8 mouse cellular contexts compared by ENCODE assay signal in genomic region chr10:81483983-81484382, GRCm38 (mm10). TPM values are rescaled to one million over a fixed set of nuclear protein-coding genes. Genes with fewer than 3 reads are reported as not detected.
DNase-seq lines count a peak whose midpoint lies in the region; ATAC-seq and TF ChIP-seq lines count a peak whose summit lies in the region.

No protein-coding gene starts in this region.

- H3K9ac ChIP-seq in hindbrain, embryonic 12.5 days: no peak overlapping the region

- peaks cover 49% of the 10 kb centered on the region for H3K4me1 ChIP-seq in hindbrain, embryonic 10.5 days (replicated peaks)
- peaks cover 40% of the 10 kb centered on the region for H3K4me1 ChIP-seq in hindbrain, embryonic 12.5 days
- H3K4me1 ChIP-seq in bone marrow macrophage, adult 2 months (ENCODE audit: control insufficient read depth, insufficient read depth, low read length): no peaks in the 10 kb centered on the region

- no peak overlapping the region for H3K4me3 ChIP-seq in hindbrain, embryonic 10.5 days
- no peak overlapping the region for H3K4me3 ChIP-seq in hindbrain, embryonic 12.5 days
- no peak overlapping the region for H3K4me3 ChIP-seq in bone marrow macrophage, adult 2 months (ENCODE audit: insufficient read depth, low read length)

- no peak overlapping the region for H3K4me2 ChIP-seq in hindbrain, embryonic 12.5 days (replicated peaks)

- no peak for ATAC-seq in hindbrain, embryonic 12.5 days (ENCODE audit: low FRiP score)
- ATAC-seq in granulocyte monocyte progenitor cell, adult 5-6 weeks (replicated peaks; ENCODE audit: poor library complexity, severe bottlenecking): peak; percentile 66

- H3K36me3 ChIP-seq in hindbrain, embryonic 10.5 days: peaks cover 32% of the 10 kb centered on the region
- H3K36me3 ChIP-seq in hindbrain, embryonic 12.5 days: peaks cover 32% of the 10 kb centered on the region

- DNase-seq in hindbrain, embryonic 10.5 days (ENCODE audit: low spot score): peak; percentile 58
- peak; percentile 82 for DNase-seq in A20 (ENCODE audit: low read depth, low spot score)
- peak; percentile 80 for DNase-seq in naive thymus-derived CD4-positive, alpha-beta T cell, adult 2 months (ENCODE audit: low read depth)
- no peak for DNase-seq in heart, postnatal 25 days (ENCODE audit: low spot score)
- no peak for DNase-seq in left cerebral cortex, postnatal 10 days (ENCODE audit: extremely low spot score in 1 of 2, low spot score in 2 of 2)

- H3K27me3 ChIP-seq in hindbrain, embryonic 10.5 days (ENCODE audit: insufficient read depth, poor library complexity, severe bottlenecking): peaks cover 35% of the 10 kb centered on the region
- H3K27me3 ChIP-seq in hindbrain, embryonic 12.5 days: peaks cover 23% of the 10 kb centered on the region

- intact Hi-C loops in heart, postnatal 25 days (cut with DNase I): no loop called here
- intact Hi-C loops in left cerebral cortex, postnatal 10 days (cut with DNase I): no loop called here

- WGBS in hindbrain, embryonic 10.5 days: 21% methylated on average over 9 of the region's 9 CpGs
- 19% methylated on average over 9 of the region's 9 CpGs for WGBS in hindbrain, embryonic 12.5 days

- no peaks in the 10 kb centered on the region for H3K9me3 ChIP-seq in hindbrain, embryonic 10.5 days
- no peaks in the 10 kb centered on the region for H3K9me3 ChIP-seq in hindbrain, embryonic 12.5 days (replicated peaks)

- TF ChIP-seq POLR2A in bone marrow macrophage, adult 2 months (IDR thresholded peaks at IDR 0.05; ENCODE audit: borderline replicate concordance, low read depth, low read length): no peak

- peak; percentile 49 for TF ChIP-seq CTCF in bone marrow macrophage, adult 2 months (IDR thresholded peaks at IDR 0.05; ENCODE audit: low read depth, low read length)

- no peak overlapping the region for H3K27ac ChIP-seq in hindbrain, embryonic 10.5 days
- no peak overlapping the region for H3K27ac ChIP-seq in hindbrain, embryonic 12.5 days
- no peak overlapping the region for H3K27ac ChIP-seq in bone marrow macrophage, adult 2 months (ENCODE audit: insufficient read depth, low read depth, low read length)

RNA-seq across cellular contexts. Expression of gene Celf5, which starts 1.5 kb away (rescaled TPM):
- polyA plus RNA-seq in hindbrain, embryonic 10.5 days (2016; fragmentation: Nextera tagmentation; extraction: Ambion mirVana): 3.1 and 12.9 TPM in 2 replicates
- 37.1 and 41.3 TPM in 2 replicates for polyA plus RNA-seq in hindbrain, embryonic 12.5 days (2016; fragmentation: Nextera tagmentation; extraction: Ambion mirVana)
- not detected in 2 replicates for polyA plus RNA-seq in bone marrow macrophage, adult 2 months (2012; ENCODE audit: insufficient read depth, insufficient read length, missing spikeins)
- total RNA-seq in granulocyte monocyte progenitor cell, adult 5-6 weeks (2014; fragmentation: Nextera tagmentation): not detected in 2 replicates
- not detected in 2 replicates for total RNA-seq in granulocyte monocyte progenitor cell, adult 5-6 weeks (2017)
- total RNA-seq in heart, postnatal 25 days (2021): under 1 TPM; 0.17 to 0.47 TPM
- total RNA-seq in left cerebral cortex, postnatal 10 days (2021): 100 to 1,000 TPM; 287 to 297 TPM

RNA-seq across cellular contexts. Expression of gene Ncln, which starts 12.2 kb away (rescaled TPM):
- polyA plus RNA-seq in hindbrain, embryonic 10.5 days (2016; fragmentation: Nextera tagmentation; extraction: Ambion mirVana): 87.4 and 92.6 TPM in 2 replicates
- 75.1 and 79.5 TPM in 2 replicates for polyA plus RNA-seq in hindbrain, embryonic 12.5 days (2016; fragmentation: Nextera tagmentation; extraction: Ambion mirVana)
- 37.9 and 40.9 TPM in 2 replicates for polyA plus RNA-seq in bone marrow macrophage, adult 2 months (2012; ENCODE audit: insufficient read depth, insufficient read length, missing spikeins)
- total RNA-seq in granulocyte monocyte progenitor cell, adult 5-6 weeks (2014; fragmentation: Nextera tagmentation): 124 and 140 TPM in 2 replicates
- total RNA-seq in granulocyte monocyte progenitor cell, adult 5-6 weeks (2017): 83.1 and 128 TPM in 2 replicates
- total RNA-seq in heart, postnatal 25 days (2021): 10 to 100 TPM; 65.3 to 65.6 TPM
- total RNA-seq in left cerebral cortex, postnatal 10 days (2021): 100 to 1,000 TPM in 1 of 2 experiments, 10 to 100 TPM in 1; 94.8 to 102 TPM

RNA-seq across cellular contexts. Expression of gene S1pr4, which starts 15.9 kb away (rescaled TPM):
- 0.39 and 0.42 TPM in 2 replicates for polyA plus RNA-seq in hindbrain, embryonic 10.5 days (2016; fragmentation: Nextera tagmentation; extraction: Ambion mirVana)
- 0.52 and 0.65 TPM in 2 replicates for polyA plus RNA-seq in hindbrain, embryonic 12.5 days (2016; fragmentation: Nextera tagmentation; extraction: Ambion mirVana)
- polyA plus RNA-seq in bone marrow macrophage, adult 2 months (2012; ENCODE audit: insufficient read depth, insufficient read length, missing spikeins): 0.46 TPM in 1 of 2 replicates, not detected in the other
- total RNA-seq in granulocyte monocyte progenitor cell, adult 5-6 weeks (2014; fragmentation: Nextera tagmentation): 7.8 and 10.5 TPM in 2 replicates
- 7.0 and 9.2 TPM in 2 replicates for total RNA-seq in granulocyte monocyte progenitor cell, adult 5-6 weeks (2017)
- total RNA-seq in heart, postnatal 25 days (2021): 1 to 10 TPM; 1.0 to 1.1 TPM
- total RNA-seq in left cerebral cortex, postnatal 10 days (2021): under 1 TPM; 0.18 to 0.28 TPM

RNA-seq across cellular contexts. Expression of gene Nfic, which starts 28.5 kb away (rescaled TPM):
- polyA plus RNA-seq in hindbrain, embryonic 10.5 days (2016; fragmentation: Nextera tagmentation; extraction: Ambion mirVana): 10.5 and 16.0 TPM in 2 replicates
- polyA plus RNA-seq in hindbrain, embryonic 12.5 days (2016; fragmentation: Nextera tagmentation; extraction: Ambion mirVana): 30.9 and 31.5 TPM in 2 replicates
- 31.8 and 38.6 TPM in 2 replicates for polyA plus RNA-seq in bone marrow macrophage, adult 2 months (2012; ENCODE audit: insufficient read depth, insufficient read length, missing spikeins)
- 39.6 and 41.7 TPM in 2 replicates for total RNA-seq in granulocyte monocyte progenitor cell, adult 5-6 weeks (2014; fragmentation: Nextera tagmentation)
- 5.3 and 10.5 TPM in 2 replicates for total RNA-seq in granulocyte monocyte progenitor cell, adult 5-6 weeks (2017)
- total RNA-seq in heart, postnatal 25 days (2021): 100 to 1,000 TPM; 110 to 130 TPM
- 10 to 100 TPM; 40.7 to 44.6 TPM for total RNA-seq in left cerebral cortex, postnatal 10 days (2021)

RNA-seq across cellular contexts. Expression of gene Gna15, which starts 40.0 kb away (rescaled TPM):
- polyA plus RNA-seq in hindbrain, embryonic 10.5 days (2016; fragmentation: Nextera tagmentation; extraction: Ambion mirVana): 0.63 and 1.6 TPM in 2 replicates
- polyA plus RNA-seq in hindbrain, embryonic 12.5 days (2016; fragmentation: Nextera tagmentation; extraction: Ambion mirVana): 0.75 and 0.82 TPM in 2 replicates
- 23.5 and 24.2 TPM in 2 replicates for polyA plus RNA-seq in bone marrow macrophage, adult 2 months (2012; ENCODE audit: insufficient read depth, insufficient read length, missing spikeins)
- 30.0 and 31.7 TPM in 2 replicates for total RNA-seq in granulocyte monocyte progenitor cell, adult 5-6 weeks (2014; fragmentation: Nextera tagmentation)
- total RNA-seq in granulocyte monocyte progenitor cell, adult 5-6 weeks (2017): 23.8 and 34.6 TPM in 2 replicates
- 1 to 10 TPM in 1 of 2 experiments, under 1 TPM in 1; 0.81 to 1.0 TPM for total RNA-seq in heart, postnatal 25 days (2021)
- total RNA-seq in left cerebral cortex, postnatal 10 days (2021): 1 to 10 TPM; 2.3 to 2.9 TPM

Comparison
In these comparisons a context has a peak if more than half of its experiments do, and no peak if none do; other contexts are left out.
1. DNase-seq: peak in hindbrain, embryonic 10.5 days (single experiment), A20 (single experiment) and naive thymus-derived CD4-positive, alpha-beta T cell, adult 2 months (single experiment); none in heart, postnatal 25 days (single experiment) and left cerebral cortex, postnatal 10 days (0 of 2).
2. RNA of gene Celf5, which starts 1.5 kb away (total RNA-seq): 287 to 297 TPM in left cerebral cortex, postnatal 10 days; 0.17 to 0.47 TPM in heart, postnatal 25 days and not detected in granulocyte monocyte progenitor cell, adult 5-6 weeks; every median in the first group is over 100 times any median in the second.